Comparison of ENCODE assay signal across 8 mouse cellular contexts in genomic region chr15:79440223-79440622, GRCm38 (mm10). TPM values are rescaled to one million over a fixed set of nuclear protein-coding genes. Genes with fewer than 3 reads are reported as not detected.
DNase-seq lines count a peak whose midpoint lies in the region; ATAC-seq and TF ChIP-seq lines count a peak whose summit lies in the region.

No protein-coding gene starts in this region.

- H3K27ac ChIP-seq in gastrocnemius, adult 2 months = peak overlapping the region; percentile 99
- H3K27ac ChIP-seq in hindbrain, embryonic 13.5 days = peak overlapping the region; percentile 44; the same call in 1 of the 2 replicates
- no peak overlapping the region for H3K27ac ChIP-seq in stomach, embryonic 15.5 days

- TF ChIP-seq CTCF in gastrocnemius, adult 2 months (IDR thresholded peaks at IDR 0.05) = no peak

- H3K27me3 ChIP-seq in hindbrain, embryonic 13.5 days = no peaks in the 10 kb centered on the region
- H3K27me3 ChIP-seq in stomach, embryonic 15.5 days (replicated peaks) = no peaks in the 10 kb centered on the region

- peak; percentile 36 for DNase-seq in adipocyte (ENCODE audit: low spot score)
- peak; percentile 74 for DNase-seq in cerebellum, adult 11-12 months
- peak; percentile 88 for DNase-seq in gastrocnemius, adult 2 months
- peak; percentile 57 to 69 for DNase-seq in left cerebral cortex, postnatal 25 days (ENCODE audit: low spot score in 2 of 2)

- peaks cover 35% of the 10 kb centered on the region for H3K36me3 ChIP-seq in hindbrain, embryonic 13.5 days
- peaks cover 6% of the 10 kb centered on the region; the same call in 1 of the 2 replicates for H3K36me3 ChIP-seq in stomach, embryonic 15.5 days

- H3K9ac ChIP-seq in hindbrain, embryonic 13.5 days = peak overlapping the region; percentile 100
- no peak overlapping the region for H3K9ac ChIP-seq in stomach, embryonic 15.5 days

- intact Hi-C loops in gastrocnemius, adult 2 months (cut with DNase I) = no loop called here
- intact Hi-C loops in left cerebral cortex, postnatal 25 days (cut with DNase I) = loop anchor here (2.0 kb wide), 1 partner anchor 37 kb away; the partner anchor contains the start of gene Tmem184b

- no peak for ATAC-seq in hindbrain, embryonic 13.5 days (ENCODE audit: low FRiP score)
- ATAC-seq in megakaryocyte-erythroid progenitor cell, adult 5-6 weeks (replicated peaks; ENCODE audit: low FRiP score, low TSS enrichment, poor library complexity, severe bottlenecking) = peak; percentile 40
- no peak for ATAC-seq in stomach, embryonic 15.5 days (ENCODE audit: insufficient read depth, low FRiP score, low read depth)
- no peak for ATAC-seq in erythroblast, adult 5-6 weeks (replicated peaks; ENCODE audit: low FRiP score, poor library complexity, severe bottlenecking)

- H3K9me3 ChIP-seq in hindbrain, embryonic 13.5 days = no peaks in the 10 kb centered on the region
- H3K9me3 ChIP-seq in stomach, embryonic 15.5 days = no peaks in the 10 kb centered on the region

- peak overlapping the region; percentile 99 for H3K4me2 ChIP-seq in hindbrain, embryonic 13.5 days
- H3K4me2 ChIP-seq in stomach, embryonic 15.5 days = peak overlapping the region; percentile 65

- WGBS in hindbrain, embryonic 13.5 days = 68% methylated on average over 4 of the region's 4 CpGs
- 67% methylated on average over 4 of the region's 4 CpGs for WGBS in stomach, embryonic 15.5 days

- H3K4me3 ChIP-seq in gastrocnemius, adult 2 months = peak overlapping the region; percentile 96
- peak overlapping the region; percentile 90 for H3K4me3 ChIP-seq in hindbrain, embryonic 13.5 days
- H3K4me3 ChIP-seq in stomach, embryonic 15.5 days (replicated peaks) = peak overlapping the region; percentile 87

- peaks cover 72% of the 10 kb centered on the region for H3K4me1 ChIP-seq in hindbrain, embryonic 13.5 days (replicated peaks)
- H3K4me1 ChIP-seq in stomach, embryonic 15.5 days = peaks cover 50% of the 10 kb centered on the region

RNA-seq across cellular contexts. Expression of gene Csnk1e, which starts 15.1 kb away (rescaled TPM):
- total RNA-seq in gastrocnemius, adult 2 months (2021) = 10 to 100 TPM; 41.8 to 61.4 TPM
- 231 and 245 TPM in 2 replicates for polyA plus RNA-seq in hindbrain, embryonic 13.5 days (2015; fragmentation: Nextera tagmentation; extraction: Ambion mirVana)
- 100 to 1,000 TPM; 133 to 141 TPM for total RNA-seq in left cerebral cortex, postnatal 25 days (2021)
- 48.5 and 52.0 TPM in 2 replicates for total RNA-seq in megakaryocyte-erythroid progenitor cell, adult 5-6 weeks (2014; fragmentation: Nextera tagmentation)
- total RNA-seq in megakaryocyte-erythroid progenitor cell, adult 5-6 weeks (2017) = 30.5 and 40.8 TPM in 2 replicates
- polyA plus RNA-seq in stomach, embryonic 15.5 days (2015; fragmentation: Nextera tagmentation; extraction: Ambion mirVana) = 63.7 and 66.0 TPM in 2 replicates
- total RNA-seq in erythroblast, adult 5-6 weeks (2015; ENCODE audit: low replicate concordance) = 13.2 and 14.6 TPM in 2 replicates
- 3.9 and 16.3 TPM in 2 replicates for total RNA-seq in erythroblast, adult 5-6 weeks (2017; ENCODE audit: low replicate concordance)

RNA-seq across cellular contexts. Expression of gene Tmem184b, which starts 36.9 kb away (rescaled TPM):
- total RNA-seq in gastrocnemius, adult 2 months (2021) = 10 to 100 TPM; 26.1 to 36.7 TPM
- polyA plus RNA-seq in hindbrain, embryonic 13.5 days (2015; fragmentation: Nextera tagmentation; extraction: Ambion mirVana) = 37.7 and 39.2 TPM in 2 replicates
- 10 to 100 TPM; 57.2 to 67.5 TPM for total RNA-seq in left cerebral cortex, postnatal 25 days (2021)
- 8.3 and 9.2 TPM in 2 replicates for total RNA-seq in megakaryocyte-erythroid progenitor cell, adult 5-6 weeks (2014; fragmentation: Nextera tagmentation)
- 1.8 and 5.0 TPM in 2 replicates for total RNA-seq in megakaryocyte-erythroid progenitor cell, adult 5-6 weeks (2017)
- polyA plus RNA-seq in stomach, embryonic 15.5 days (2015; fragmentation: Nextera tagmentation; extraction: Ambion mirVana) = 58.5 and 59.9 TPM in 2 replicates
- total RNA-seq in erythroblast, adult 5-6 weeks (2015; ENCODE audit: low replicate concordance) = 4.8 and 5.2 TPM in 2 replicates
- 2.6 and 9.4 TPM in 2 replicates for total RNA-seq in erythroblast, adult 5-6 weeks (2017; ENCODE audit: low replicate concordance)

Comparison
In these comparisons a context has a peak if more than half of its experiments do, and no peak if none do; other contexts are left out.
1. DNase-seq: peak in every context shown above with its lines; median percentile 88 in gastrocnemius, adult 2 months; 74 in cerebellum, adult 11-12 months; 63 in left cerebral cortex, postnatal 25 days; 36 in adipocyte.